Mouse (Mus musculus): Measurements from ENCODE around the gene Chst10. TPM values are rescaled to one million over a fixed set of nuclear protein-coding genes. Genes with fewer than 3 reads are reported as not detected.

The Chst10 gene
- polyA plus RNA-seq, 1 experiment from 2014 or later, result 50.9 TPM

DNA sequence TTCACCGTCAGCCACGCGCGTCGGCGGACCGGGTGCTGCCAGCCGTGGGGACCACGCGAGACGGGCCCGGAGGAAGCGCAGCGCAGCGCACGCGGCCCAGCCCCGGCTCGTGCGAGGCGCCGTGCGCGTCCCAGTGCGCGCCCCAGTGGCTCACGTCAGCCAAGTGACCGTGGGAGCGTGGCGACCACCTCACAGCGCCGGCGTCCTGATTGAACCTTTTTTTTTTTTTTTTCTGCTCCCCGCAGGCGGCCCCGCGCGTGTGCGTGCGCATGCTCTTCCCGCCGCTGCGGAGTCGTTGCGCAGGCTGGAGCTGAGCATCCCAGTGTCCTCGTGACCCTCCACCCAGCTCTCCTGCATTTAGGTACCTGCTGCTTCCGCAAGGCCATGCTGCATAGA lies 61.5 kb downstream of the Chst10 start, which contains the start of gene Lonrf2:
Gene Lonrf2, minus strand, starts transcription at position 235 of the 396 bp plus-strand sequence.
- peaks cover 3% of the 10 kb centered on the region; the same call in 1 of the 2 replicates for H3K36me3 ChIP-seq
- H3K9ac ChIP-seq (replicated peaks), result peak within 1 kb of the TSS; percentile 78
- peak within 1 kb of the TSS; percentile 88 for H3K27ac ChIP-seq (replicated peaks)
- peak within 1 kb of the TSS; percentile 88 for H3K4me2 ChIP-seq (replicated peaks)
- WGBS, result 1% methylated on average over 45 of the region's 47 CpGs
- H3K27me3 ChIP-seq, result 0 out of 2 replicates have a peak, but pooled peaks cover 7% of the 10 kb centered on the region
- ATAC-seq (replicated peaks), result peak; percentile 92
- peak within 1 kb of the TSS; percentile 80 for H3K4me3 ChIP-seq
- no peaks in the 10 kb centered on the region for H3K9me3 ChIP-seq
- H3K4me1 ChIP-seq, result peaks cover 18% of the 10 kb centered on the region

DNA sequence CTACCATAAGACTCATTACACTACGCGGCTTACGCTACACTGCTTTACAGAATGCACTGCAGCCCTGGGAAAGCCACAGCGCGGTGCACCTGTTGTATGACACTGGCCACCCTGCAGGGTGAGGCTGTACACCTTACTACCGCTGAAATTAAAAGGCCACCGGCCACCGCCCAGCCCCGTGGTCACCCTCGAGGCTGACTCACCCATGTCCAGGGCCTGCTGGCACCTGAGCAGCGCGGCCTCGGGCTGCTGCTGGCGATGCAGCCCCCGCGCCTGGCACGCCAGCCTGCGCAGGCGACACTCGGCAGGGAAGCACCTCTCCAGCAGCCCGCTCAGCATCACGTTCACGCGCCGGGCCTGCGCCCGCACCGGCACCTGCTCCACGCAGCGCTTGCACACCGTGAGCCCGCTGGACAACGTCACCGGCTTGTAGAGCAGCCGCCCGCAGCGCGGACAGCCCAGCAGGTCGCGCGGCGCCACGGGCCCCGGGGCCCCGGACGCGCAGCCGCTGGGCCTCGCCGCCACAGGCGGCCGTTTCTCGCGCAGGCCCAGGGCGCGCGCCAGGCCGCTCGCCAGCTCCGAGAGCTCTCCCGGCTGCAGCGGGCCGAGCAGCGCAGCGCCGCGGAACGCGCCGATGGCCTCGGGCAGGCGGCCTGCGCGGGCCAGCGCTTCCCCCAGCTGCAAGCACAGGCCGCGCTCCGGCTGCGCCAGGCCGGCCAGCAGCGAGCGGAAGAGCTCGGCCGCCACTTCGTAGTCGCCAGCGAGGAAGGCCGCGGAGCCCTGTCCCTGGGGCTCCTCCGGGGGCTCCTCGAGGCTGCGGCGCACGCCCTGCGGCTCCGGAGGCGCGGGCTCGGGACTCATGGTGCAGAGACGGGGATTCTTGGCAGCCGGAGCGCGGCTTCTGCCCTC lies 62.1 kb downstream of the Chst10 start:
- peak overlapping the region; percentile 88 for H3K4me2 ChIP-seq (replicated peaks)
- 0 out of 2 replicates have a peak, but pooled peaks cover 7% of the 10 kb centered on the region for H3K27me3 ChIP-seq
- H3K9ac ChIP-seq (replicated peaks), result peak overlapping the region; percentile 78
- peak overlapping the region; percentile 88 for H3K27ac ChIP-seq (replicated peaks)
- H3K4me1 ChIP-seq, result peaks cover 18% of the 10 kb centered on the region
- H3K4me3 ChIP-seq, result peak overlapping the region; percentile 80
- ATAC-seq (replicated peaks), result peak; percentile 82
- 1% methylated on average over 98 of the region's 103 CpGs for WGBS
- no peaks in the 10 kb centered on the region for H3K9me3 ChIP-seq
- H3K36me3 ChIP-seq, result peaks cover 3% of the 10 kb centered on the region; the same call in 1 of the 2 replicates

DNA sequence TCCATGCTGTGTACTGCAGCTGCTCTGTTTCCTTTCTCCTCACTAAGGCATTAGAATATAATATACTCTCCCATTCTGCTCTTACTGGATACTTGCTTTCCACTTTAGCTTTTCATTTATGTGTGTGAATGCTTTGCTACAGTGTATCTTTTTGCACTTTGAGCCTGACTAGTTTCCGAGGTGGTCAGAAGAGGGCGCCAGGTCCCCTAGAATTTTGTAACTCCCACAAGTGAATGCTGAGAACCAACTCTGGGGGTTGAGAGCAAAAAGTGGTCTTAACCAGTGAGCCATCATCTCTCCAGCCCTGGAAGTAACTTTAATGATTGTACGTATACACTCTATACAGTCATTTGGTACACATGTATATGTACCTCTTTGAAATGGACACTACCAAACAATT lies 63.1 kb downstream of the Chst10 start:
- ATAC-seq (replicated peaks), result no peak
- WGBS, result 25% methylated on average over 3 of the region's 3 CpGs

DNA sequence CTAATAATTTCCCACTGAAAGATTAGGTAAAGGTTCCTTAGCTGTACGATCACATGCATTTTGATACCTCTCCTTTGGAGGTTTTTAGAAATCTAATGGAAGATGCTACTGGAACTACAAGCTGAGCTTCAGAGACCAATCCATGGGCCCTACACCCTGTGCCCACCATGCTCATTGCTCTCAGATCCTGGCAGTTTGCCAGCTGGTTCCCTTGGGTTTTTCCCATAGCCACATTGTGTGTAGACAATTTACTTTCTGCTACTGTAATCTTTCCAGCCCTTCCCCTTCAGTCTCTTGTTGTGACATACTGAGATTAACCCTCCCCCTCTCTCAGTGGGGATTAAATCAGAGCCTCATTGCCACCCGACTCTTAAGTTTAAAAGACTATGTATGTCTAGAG lies 73.0 kb downstream of the Chst10 start:
- WGBS, result 56% methylated on average over 2 of the region's 2 CpGs
- no peaks in the 10 kb centered on the region for H3K4me1 ChIP-seq
- no peak overlapping the region for H3K4me2 ChIP-seq (replicated peaks)
- H3K27me3 ChIP-seq, result no peaks in the 10 kb centered on the region
- no peak overlapping the region for H3K27ac ChIP-seq (replicated peaks)
- ATAC-seq (replicated peaks), result no peak
- H3K4me3 ChIP-seq, result no peak overlapping the region
- no peak overlapping the region for H3K9ac ChIP-seq (replicated peaks)
- H3K9me3 ChIP-seq, result no peaks in the 10 kb centered on the region
- peaks cover under 1% of the 10 kb centered on the region; the same call in 1 of the 2 replicates for H3K36me3 ChIP-seq

More for the DNA sequence above, 63.1 kb downstream of the Chst10 start:
- no peak overlapping the region; the same call in 1 of the 2 replicates for H3K9ac ChIP-seq (replicated peaks)
- H3K36me3 ChIP-seq, result peaks cover 7% of the 10 kb centered on the region
- peak overlapping the region; percentile 80 for H3K4me3 ChIP-seq
- no peaks in the 10 kb centered on the region for H3K9me3 ChIP-seq
- H3K4me2 ChIP-seq (replicated peaks), result peak overlapping the region; percentile 88
- H3K27me3 ChIP-seq, result 0 out of 2 replicates have a peak, but pooled peaks cover 7% of the 10 kb centered on the region
- H3K27ac ChIP-seq (replicated peaks), result no peak overlapping the region
- H3K4me1 ChIP-seq, result peaks cover 18% of the 10 kb centered on the region

DNA sequence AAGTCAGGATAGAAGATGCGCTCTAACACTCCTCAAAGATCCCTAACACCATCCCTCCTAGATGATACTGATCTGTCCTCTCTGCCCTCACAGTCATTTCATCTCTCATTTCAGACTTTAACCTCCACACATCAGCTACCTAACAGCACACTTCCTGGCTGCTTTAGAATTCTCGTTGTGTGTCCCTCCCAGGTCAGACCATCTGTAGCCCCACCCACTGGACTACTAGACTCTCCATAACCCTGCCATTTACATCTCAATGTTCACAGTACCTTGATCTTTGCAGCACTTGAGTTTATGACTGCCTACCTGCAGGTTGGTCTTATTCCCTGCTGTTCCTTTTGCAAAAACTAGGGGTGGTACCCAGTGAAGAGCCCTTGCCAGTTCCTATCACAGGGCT lies 74.1 kb downstream of the Chst10 start:
- Histone ChIP-seq H3K4me2 (replicated peaks) (no peak overlapping the region), H3K36me3 (peaks cover 6% of the 10 kb centered on the region; the same call in 1 of the 2 replicates), H3K27me3 (no peaks in the 10 kb centered on the region), H3K9ac (replicated peaks) (no peak overlapping the region), H3K4me1 (no peaks in the 10 kb centered on the region), H3K4me3 (no peak overlapping the region), H3K9me3 (no peaks in the 10 kb centered on the region), H3K27ac (replicated peaks) (no peak overlapping the region)
- ATAC-seq (replicated peaks), result no peak
- 78% methylated on average over 2 of the region's 2 CpGs for WGBS

GRCm38 (mm10) chr1:38819691-38820090 lies 78.3 kb downstream of the Chst10 start:
- H3K4me3 ChIP-seq, result no peak overlapping the region

GRCm38 (mm10) chr1:38817671-38818070 lies 80.3 kb downstream of the Chst10 start:
- Histone ChIP-seq H3K4me3 (no peak overlapping the region), H3K27ac (replicated peaks) (no peak overlapping the region), H3K27me3 (no peaks in the 10 kb centered on the region), H3K36me3 (peaks cover 21% of the 10 kb centered on the region), H3K4me2 (replicated peaks) (no peak overlapping the region), H3K9me3 (no peaks in the 10 kb centered on the region), H3K9ac (replicated peaks) (no peak overlapping the region), H3K4me1 (peaks cover 10% of the 10 kb centered on the region; the same call in 1 of the 2 replicates)
- ATAC-seq (replicated peaks), result no peak
- 67% methylated on average over 3 of the region's 3 CpGs for WGBS

More at GRCm38 (mm10) chr1:38819691-38820090, 78.3 kb downstream of the Chst10 start:
- Histone ChIP-seq H3K27ac (replicated peaks) (no peak overlapping the region), H3K9me3 (no peaks in the 10 kb centered on the region), H3K9ac (replicated peaks) (no peak overlapping the region), H3K4me1 (peaks cover 10% of the 10 kb centered on the region; the same call in 1 of the 2 replicates), H3K27me3 (no peaks in the 10 kb centered on the region), H3K36me3 (peaks cover 11% of the 10 kb centered on the region; the same call in 1 of the 2 replicates), H3K4me2 (replicated peaks) (no peak overlapping the region)
- no peak for ATAC-seq (replicated peaks)

DNA sequence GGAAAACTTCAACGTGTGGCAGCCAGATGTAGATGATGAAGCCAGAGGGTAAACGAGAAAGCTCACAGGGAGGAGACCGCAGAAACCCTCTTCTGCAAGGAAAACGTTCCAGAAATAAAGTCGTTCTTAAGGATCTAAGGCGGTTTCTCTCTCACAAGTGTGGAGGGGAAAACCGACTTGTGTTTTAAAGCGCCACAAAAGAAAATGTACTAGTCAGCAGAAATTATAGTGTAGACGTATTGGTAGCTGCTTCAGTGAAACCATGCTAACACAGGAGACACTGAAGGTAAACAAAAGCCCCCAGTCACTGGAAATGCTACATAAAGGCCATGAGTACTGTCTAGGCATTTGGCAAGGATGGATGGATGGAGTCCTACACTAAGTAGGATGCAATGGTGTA lies 80.7 kb downstream of the Chst10 start:
- no peaks in the 10 kb centered on the region for H3K9me3 ChIP-seq
- peaks cover 10% of the 10 kb centered on the region; the same call in 1 of the 2 replicates for H3K4me1 ChIP-seq
- WGBS, result 82% methylated on average over 9 of the region's 9 CpGs
- H3K4me2 ChIP-seq (replicated peaks), result no peak overlapping the region
- peaks cover 23% of the 10 kb centered on the region for H3K36me3 ChIP-seq
- no peak overlapping the region for H3K27ac ChIP-seq (replicated peaks)
- ATAC-seq (replicated peaks), result no peak
- H3K4me3 ChIP-seq, result no peak overlapping the region
- H3K27me3 ChIP-seq, result no peaks in the 10 kb centered on the region
- no peak overlapping the region for H3K9ac ChIP-seq (replicated peaks)

DNA sequence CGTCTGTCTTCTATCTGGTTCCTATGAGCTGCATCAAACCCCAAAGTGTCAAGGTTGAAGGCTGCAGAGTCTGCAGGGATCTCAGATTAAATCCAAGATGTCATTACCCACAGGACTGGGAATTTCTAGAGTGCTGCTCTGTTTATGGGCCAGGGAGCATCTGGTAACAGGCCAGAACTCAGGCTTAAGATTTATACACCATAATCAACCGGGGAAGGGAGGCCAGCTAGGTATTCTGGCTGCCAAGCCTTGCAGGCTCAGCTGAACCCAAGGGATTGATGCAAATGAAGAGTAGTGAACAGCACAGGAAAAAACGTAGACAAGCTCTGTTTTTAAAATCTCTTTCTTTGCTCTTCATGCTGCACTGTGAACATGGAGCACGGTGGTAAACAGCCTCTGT lies 81.7 kb downstream of the Chst10 start:
- peaks cover 10% of the 10 kb centered on the region; the same call in 1 of the 2 replicates for H3K4me1 ChIP-seq
- H3K36me3 ChIP-seq, result peaks cover 32% of the 10 kb centered on the region
- no peak overlapping the region for H3K4me3 ChIP-seq
- H3K27me3 ChIP-seq, result no peaks in the 10 kb centered on the region
- ATAC-seq (replicated peaks), result no peak
- no peaks in the 10 kb centered on the region for H3K9me3 ChIP-seq
- H3K27ac ChIP-seq (replicated peaks), result 0 out of 2 replicates have a peak overlapping the region, but pooled peaks have one; percentile 7
- no peak overlapping the region for H3K4me2 ChIP-seq (replicated peaks)
- WGBS, result 62% methylated on average over 4 of the region's 4 CpGs
- no peak overlapping the region for H3K9ac ChIP-seq (replicated peaks)

Other genes with a start within 250 kb of the Chst10 start
- 36.9 and 43.7 TPM in 2 replicates for gene Aff3, start 233.2 kb downstream of the Chst10 start, polyA plus RNA-seq (2015; fragmentation: Nextera tagmentation; extraction: Ambion mirVana)
- 12.6 and 13.3 TPM in 2 replicates for gene Lonrf2, start 61.5 kb downstream of the Chst10 start, polyA plus RNA-seq (2015; fragmentation: Nextera tagmentation; extraction: Ambion mirVana)
- gene Nms, start 41.0 kb upstream of the Chst10 start, polyA plus RNA-seq (2015; fragmentation: Nextera tagmentation; extraction: Ambion mirVana), result 0.31 and 0.40 TPM in 2 replicates
- 169 and 174 TPM in 2 replicates for gene Pdcl3, start 87.4 kb upstream of the Chst10 start, polyA plus RNA-seq (2015; fragmentation: Nextera tagmentation; extraction: Ambion mirVana)

Measured in forebrain, embryonic 15.5 days (tissue).